Mouse (Mus musculus) myocyte (in vitro differentiated cells): ENCODE measurements around the gene Sipa1l2. TPM values are rescaled to one million over a fixed set of nuclear protein-coding genes. Genes with fewer than 3 reads are reported as not detected.
A peak's percentile ranks its signal among the peaks of the same experiment; 100 is the strongest.

ENCODE experiments used
- H3K27me3 ChIP-seq: one replicate; pipeline ENCODE4 v1.6.1; 2011; ENCODE audit not compliant: control insufficient read depth, insufficient read depth, insufficient read length
- H3K36me3 ChIP-seq: one replicate; pipeline ENCODE4 v1.6.1; 2011; ENCODE audit not compliant: control insufficient read depth, insufficient read depth
- H3K4me2 ChIP-seq: one replicate; pipeline ENCODE4 v1.6.1; 2011; ENCODE audit warnings: low read depth, control low read depth
- H3K4me3 ChIP-seq: one replicate; pipeline ENCODE4 v1.5.1; 2011; ENCODE audit warnings: mild to moderate bottlenecking, control low read depth, moderate library complexity
- H3K79me2 ChIP-seq: one replicate; pipeline ENCODE4 v1.6.1; 2011; ENCODE audit not compliant: control insufficient read depth, insufficient read depth
- H3ac ChIP-seq: one replicate; pipeline ENCODE4 v1.6.1; 2011; ENCODE audit not compliant: control insufficient read depth, insufficient read length
- CEBPB ChIP-seq: IDR thresholded peaks from 2 replicates; pipeline ENCODE4 v1.6.1; 2011; ENCODE audit warnings: mild to moderate bottlenecking, moderate library complexity; ENCODE audit not compliant: poor library complexity, insufficient read depth, severe bottlenecking
- E2F4 ChIP-seq: IDR thresholded peaks from one replicate; pipeline ENCODE4 v1.6.1; 2011; ENCODE audit warnings: mild to moderate bottlenecking, control low read depth, moderate library complexity; ENCODE audit not compliant: insufficient read depth
- MAX ChIP-seq: IDR thresholded peaks from one replicate; pipeline ENCODE4 v1.6.1; 2011; ENCODE audit warnings: low read depth, mild to moderate bottlenecking, control low read depth
- MYOD1 ChIP-seq, 3 experiments: IDR thresholded peaks; one replicate each; pipeline ENCODE4 v1.6.1; 2011; ENCODE audit warnings: control low read depth in 2 of 3, low read depth in 2 of 3, mild to moderate bottlenecking in 2 of 3, moderate library complexity in 1 of 3; ENCODE audit not compliant: insufficient read length in 2 of 3, control insufficient read depth in 1 of 3
- MYOG ChIP-seq, 3 experiments: IDR thresholded peaks; one replicate each; pipeline ENCODE4 v1.6.1; 2011; ENCODE audit warnings: control low read depth in 2 of 3, low read depth in 2 of 3, mild to moderate bottlenecking in 2 of 3; ENCODE audit not compliant: insufficient read length in 2 of 3, control insufficient read depth in 1 of 3, insufficient read depth in 1 of 3
- POLR2A ChIP-seq: IDR thresholded peaks from one replicate; pipeline ENCODE4 v1.6.1; 2011; ENCODE audit warnings: low read depth, mild to moderate bottlenecking, control low read depth, moderate library complexity; ENCODE audit not compliant: insufficient read length
- POLR2AphosphoS2 ChIP-seq: IDR thresholded peaks from one replicate; pipeline ENCODE4 v1.6.1; 2011; ENCODE audit warnings: low read depth, control low read depth; ENCODE audit not compliant: insufficient read length
- REST ChIP-seq: IDR thresholded peaks from one replicate; pipeline ENCODE4 v1.6.1; 2011; ENCODE audit warnings: mild to moderate bottlenecking, control low read depth, moderate library complexity; ENCODE audit not compliant: insufficient read depth, insufficient read length
- SRF ChIP-seq: IDR thresholded peaks from one replicate; pipeline ENCODE4 v1.6.1; 2011; ENCODE audit warnings: low read depth; ENCODE audit not compliant: control insufficient read depth, insufficient read length
- TCF12 ChIP-seq: IDR thresholded peaks from one replicate; pipeline ENCODE4 v1.6.1; 2011; ENCODE audit warnings: mild to moderate bottlenecking, control low read depth; ENCODE audit not compliant: poor library complexity, insufficient read depth, severe bottlenecking
- TCF3 ChIP-seq: IDR thresholded peaks from one replicate; pipeline ENCODE4 v1.6.1; 2011; ENCODE audit warnings: low read depth, control low read depth; ENCODE audit not compliant: insufficient read length
- USF1 ChIP-seq: IDR thresholded peaks from one replicate; pipeline ENCODE4 v1.6.1; 2011; ENCODE audit warnings: low read depth, mild to moderate bottlenecking, control low read depth, moderate library complexity
- polyA plus RNA-seq: library from polyadenylated mRNA; unstranded; fragments of >200 nt; fragmentation: generic; extraction: Trizol; gene quantifications from one replicate; pipeline ENCODE4 v1.2.1, GENCODE M21; 2012; ENCODE audit warnings: missing spikeins

Gene Sipa1l2
- polyA plus RNA-seq, 1 experiment, result 16.2 TPM

GRCm38 (mm10) chr8:125557391-125558108, 12.1 kb downstream of the Sipa1l2 start:
- H3K4me3 ChIP-seq, result no peak overlapping the region
- no peak overlapping the region for H3K4me2 ChIP-seq
- H3K79me2 ChIP-seq, result peaks cover 6% of the 10 kb centered on the region
- no peak for TF ChIP-seq TCF3
- TF ChIP-seq TCF12, result no peak
- no peak for TF ChIP-seq MYOD1 (IDR thresholded peaks at IDR 0.05; ENCODE audit: control insufficient read depth in 1 of 3, insufficient read length in 2 of 3, low read depth in 2 of 3)
- no peak for TF ChIP-seq POLR2A
- TF ChIP-seq MAX, result no peak
- TF ChIP-seq CEBPB, result no peak
- no peak for TF ChIP-seq REST
- no peak for TF ChIP-seq POLR2AphosphoS2
- no peak for TF ChIP-seq SRF
- no peak for TF ChIP-seq USF1
- TF ChIP-seq E2F4, result no peak
- no peak for TF ChIP-seq MYOG (IDR thresholded peaks at IDR 0.05; ENCODE audit: control insufficient read depth in 1 of 3, insufficient read depth in 1 of 3, insufficient read length in 2 of 3, low read depth in 2 of 3)
- H3K27me3 ChIP-seq, result no peaks in the 10 kb centered on the region
- H3K36me3 ChIP-seq, result no peaks in the 10 kb centered on the region
- no peak overlapping the region for H3ac ChIP-seq

GRCm38 (mm10) chr8:125556706-125557105, 12.9 kb downstream of the Sipa1l2 start:
- Histone ChIP-seq H3K79me2 (peaks cover 6% of the 10 kb centered on the region), H3K27me3 (no peaks in the 10 kb centered on the region), H3ac (no peak overlapping the region), H3K4me3 (no peak overlapping the region), H3K36me3 (no peaks in the 10 kb centered on the region), H3K4me2 (no peak overlapping the region)
- TF ChIP-seq MYOG (IDR thresholded peaks at IDR 0.05; ENCODE audit: control insufficient read depth in 1 of 3, insufficient read depth in 1 of 3, insufficient read length in 2 of 3, low read depth in 2 of 3) (peak in 2 of 3 experiments; percentile 39 to 81), MYOD1 (IDR thresholded peaks at IDR 0.05; ENCODE audit: control insufficient read depth in 1 of 3, insufficient read length in 2 of 3, low read depth in 2 of 3) (peak; percentile 12 to 69 (median 46)), USF1 (no peak), TCF12 (peak; percentile 29)

- no peaks in the 10 kb centered on the region for H3K27me3 ChIP-seq
- no peak for TF ChIP-seq MAX
Measured at GRCm38 (mm10) chr8:125550567-125550966, 19.0 kb downstream of the Sipa1l2 start.

GRCm38 (mm10) chr8:125547296-125547695, 22.3 kb downstream of the Sipa1l2 start:
- no peaks in the 10 kb centered on the region for H3K79me2 ChIP-seq
- no peak for TF ChIP-seq TCF12
- TF ChIP-seq MAX, result no peak
- no peak for TF ChIP-seq MYOD1 (IDR thresholded peaks at IDR 0.05; ENCODE audit: control insufficient read depth in 1 of 3, insufficient read length in 2 of 3, low read depth in 2 of 3)
- TF ChIP-seq POLR2AphosphoS2, result no peak
- no peak for TF ChIP-seq E2F4
- no peak for TF ChIP-seq CEBPB
- TF ChIP-seq TCF3, result no peak
- no peak for TF ChIP-seq USF1
- no peak for TF ChIP-seq MYOG (IDR thresholded peaks at IDR 0.05; ENCODE audit: control insufficient read depth in 1 of 3, insufficient read depth in 1 of 3, insufficient read length in 2 of 3, low read depth in 2 of 3)
- TF ChIP-seq REST, result no peak
- TF ChIP-seq POLR2A, result no peak
- no peak for TF ChIP-seq SRF
- no peak overlapping the region for H3ac ChIP-seq
- no peaks in the 10 kb centered on the region for H3K36me3 ChIP-seq
- no peak overlapping the region for H3K4me2 ChIP-seq
- no peaks in the 10 kb centered on the region for H3K27me3 ChIP-seq
- no peak overlapping the region for H3K4me3 ChIP-seq

More at GRCm38 (mm10) chr8:125550567-125550966, 19.0 kb downstream of the Sipa1l2 start:
- H3K79me2 ChIP-seq, result peaks cover 2% of the 10 kb centered on the region
- no peak overlapping the region for H3K4me2 ChIP-seq
- H3K4me3 ChIP-seq, result no peak overlapping the region
- H3K36me3 ChIP-seq, result no peaks in the 10 kb centered on the region
- no peak overlapping the region for H3ac ChIP-seq

- TF ChIP-seq TCF3 (no peak), CEBPB (no peak), MYOG (IDR thresholded peaks at IDR 0.05; ENCODE audit: control insufficient read depth in 1 of 3, insufficient read depth in 1 of 3, insufficient read length in 2 of 3, low read depth in 2 of 3) (no peak), USF1 (no peak), POLR2AphosphoS2 (no peak), E2F4 (no peak), TCF12 (no peak), MYOD1 (IDR thresholded peaks at IDR 0.05; ENCODE audit: control insufficient read depth in 1 of 3, insufficient read length in 2 of 3, low read depth in 2 of 3) (no peak), REST (no peak), SRF (no peak), POLR2A (no peak), MAX (no peak)
- Histone ChIP-seq H3K4me2 (no peak overlapping the region), H3ac (no peak overlapping the region), H3K4me3 (no peak overlapping the region), H3K79me2 (no peaks in the 10 kb centered on the region), H3K36me3 (no peaks in the 10 kb centered on the region), H3K27me3 (no peaks in the 10 kb centered on the region)
Measured at GRCm38 (mm10) chr8:125545866-125546265, 23.7 kb downstream of the Sipa1l2 start.
